Mouse (Mus musculus) CD4-positive, CD25-positive, alpha-beta regulatory T cell, adult 4 months (primary cell): Measurements from ENCODE around the gene Cd200r1. TPM values are rescaled to one million over a fixed set of nuclear protein-coding genes. Genes with fewer than 3 reads are reported as not detected.

ENCODE experiments used
- ATAC-seq: one replicate; pipeline ENCODE4 v1.8.0; 2017
- polyA plus RNA-seq, 2 experiments: library from polyadenylated mRNA; unstranded; fragments of 100-300 nt; shearing (Covaris generic); gene quantifications; one replicate each; pipeline ENCODE4 v1.2.1; 2017

Gene Cd200r1
- polyA plus RNA-seq = 10 to 100 TPM; 63.7 to 66.0 TPM

- ATAC-seq = peak; percentile 74
Measured at GRCm38 (mm10) chr16:44765555-44766319, at the start of gene Cd200r1. Cd200r1 (plus strand) TSS chr16:44765736.

- ATAC-seq = peak; percentile 86
Measured at GRCm38 (mm10) chr16:44716305-44717140, 49.0 kb upstream of the Cd200r1 start.

DNA sequence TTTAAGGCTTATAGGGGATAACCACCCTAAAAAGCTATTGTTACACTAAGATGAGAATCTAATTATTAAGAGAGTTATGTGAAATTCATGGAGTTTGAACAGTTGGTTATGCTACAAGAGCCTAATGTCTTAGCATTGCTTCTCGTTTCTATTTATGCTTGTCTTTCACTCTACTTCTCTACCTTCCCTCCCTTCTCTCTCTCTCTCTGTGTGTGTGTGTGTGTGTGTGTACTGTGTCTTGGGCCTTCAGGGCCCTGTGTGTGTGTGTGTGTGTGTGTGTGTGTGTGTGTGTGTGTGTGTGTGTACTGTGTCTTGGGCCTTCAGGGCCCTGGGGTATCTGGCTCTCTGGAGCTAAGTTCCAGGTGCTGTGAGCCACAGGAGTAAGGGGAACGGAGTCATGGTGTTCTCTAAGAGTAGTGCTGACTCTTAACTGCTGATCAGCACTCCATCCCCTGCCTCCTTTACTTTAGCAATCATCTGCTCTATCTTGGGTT lies 48.3 kb upstream of the Cd200r1 start:
- no peak for ATAC-seq

GRCm38 (mm10) chr16:44717838-44718237 lies 47.7 kb upstream of the Cd200r1 start:
- ATAC-seq = no peak

GRCm38 (mm10) chr16:44719349-44719748 lies 46.2 kb upstream of the Cd200r1 start:
- no peak for ATAC-seq

GRCm38 (mm10) chr16:44720518-44720917 lies 45.0 kb upstream of the Cd200r1 start:
- ATAC-seq = no peak

DNA sequence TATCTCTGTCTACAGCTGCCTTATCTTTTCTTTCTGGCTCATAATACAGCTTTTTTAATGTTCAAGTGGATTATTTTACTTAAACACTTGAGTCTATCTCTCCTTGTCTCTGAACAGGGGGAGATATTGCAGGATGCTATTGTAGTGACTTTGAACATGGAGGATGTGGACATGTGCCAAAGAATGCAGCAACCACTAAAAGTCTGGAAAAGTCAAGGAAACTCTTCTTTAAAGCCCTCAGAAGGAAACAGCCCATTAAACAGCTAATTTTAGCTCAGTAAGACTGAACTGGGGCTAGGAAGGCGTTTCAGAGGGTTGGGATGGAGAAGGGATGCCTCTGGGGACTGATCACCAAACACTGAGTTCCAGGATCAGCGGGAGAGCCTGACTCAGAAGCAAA lies 42.9 kb upstream of the Cd200r1 start:
- ATAC-seq = no peak

DNA sequence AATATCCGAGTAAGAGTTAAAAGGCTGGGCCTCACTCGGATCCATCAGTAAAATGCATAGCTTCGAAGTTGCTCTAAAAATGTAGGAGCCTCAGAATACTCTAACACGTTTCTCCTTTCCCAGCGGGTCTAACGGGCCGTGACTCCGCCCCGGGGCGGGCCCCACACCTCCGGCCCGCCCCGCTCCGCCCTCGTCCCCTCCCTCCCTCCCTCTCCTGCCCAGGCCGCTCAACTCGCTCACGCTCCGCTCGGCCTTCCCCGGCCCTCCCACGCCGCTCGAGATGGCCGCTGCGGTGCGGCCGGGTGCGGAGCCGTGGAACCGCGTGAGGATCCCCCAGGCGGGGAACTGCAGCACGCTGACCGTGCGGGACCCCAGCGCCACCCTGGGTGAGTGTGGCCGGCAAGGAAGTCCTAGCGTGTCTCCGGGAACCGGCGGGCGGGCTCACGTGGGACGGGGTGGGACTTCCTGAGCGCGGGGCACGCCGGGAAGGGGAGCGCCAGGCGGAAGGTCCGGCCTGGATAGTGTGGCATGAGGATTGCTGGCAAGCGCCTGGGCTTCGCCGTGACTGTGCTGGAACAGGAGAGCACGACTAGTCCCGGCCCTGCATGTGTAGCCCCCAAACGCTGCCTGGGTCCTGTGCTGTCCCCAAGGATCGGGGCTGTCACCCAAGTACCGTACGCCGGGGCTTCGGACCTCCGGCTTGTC lies 41.3 kb upstream of the Cd200r1 start, which contains the start of gene Nepro:
TSS of gene Nepro (plus strand) at position 219 of the 705 bp plus-strand sequence.
- peak; percentile 77 for ATAC-seq

DNA sequence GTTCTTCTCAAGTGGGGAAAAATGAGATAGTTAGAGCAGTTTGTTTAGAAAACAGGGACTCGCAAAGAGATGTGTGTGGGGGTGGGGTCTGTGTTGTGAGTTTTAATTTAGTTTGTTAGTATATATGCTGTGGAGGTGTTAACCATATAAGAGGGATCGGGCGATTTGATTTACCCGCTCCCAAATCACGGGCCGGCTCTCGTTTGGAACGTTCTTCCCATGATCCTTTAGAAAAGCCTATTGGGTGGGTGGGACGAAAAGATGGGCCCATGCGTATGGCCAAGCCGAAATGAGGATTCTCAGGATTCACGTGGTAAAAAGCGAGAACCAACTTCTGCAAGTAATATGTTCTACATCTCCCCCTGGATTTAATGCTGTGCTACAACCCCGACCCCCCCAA lies 40.7 kb upstream of the Cd200r1 start:
- peak; percentile 10 for ATAC-seq

- peak; percentile 68 for ATAC-seq
Measured at GRCm38 (mm10) chr16:44725286-44726223, 40.0 kb upstream of the Cd200r1 start.

GRCm38 (mm10) chr16:44727525-44727924 lies 38.0 kb upstream of the Cd200r1 start:
- ATAC-seq = no peak

GRCm38 (mm10) chr16:44734059-44734458 lies 31.5 kb upstream of the Cd200r1 start:
- peak; percentile 76 for ATAC-seq

GRCm38 (mm10) chr16:44735676-44736075 lies 29.9 kb upstream of the Cd200r1 start:
- peak; percentile 85 for ATAC-seq

GRCm38 (mm10) chr16:44736118-44736517 lies 29.4 kb upstream of the Cd200r1 start:
- ATAC-seq = peak; percentile 19

DNA sequence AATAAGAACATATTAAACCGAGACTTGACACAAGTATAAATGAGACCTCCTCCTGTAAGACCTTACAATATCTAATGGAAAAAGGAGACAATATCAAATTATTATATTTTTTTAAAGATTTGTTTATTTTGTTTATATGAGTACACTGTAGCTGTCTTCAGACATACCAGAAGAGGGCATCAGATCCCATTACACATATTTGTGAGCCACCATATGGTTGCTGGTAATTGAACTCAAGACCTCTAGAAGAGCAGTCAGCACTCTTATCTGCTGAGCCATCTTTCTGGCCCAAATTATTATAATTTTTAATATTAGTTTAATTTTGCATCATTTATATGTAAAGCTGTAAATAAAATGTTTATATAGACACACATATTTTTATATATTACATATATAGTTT lies 22.8 kb upstream of the Cd200r1 start:
- no peak for ATAC-seq

DNA sequence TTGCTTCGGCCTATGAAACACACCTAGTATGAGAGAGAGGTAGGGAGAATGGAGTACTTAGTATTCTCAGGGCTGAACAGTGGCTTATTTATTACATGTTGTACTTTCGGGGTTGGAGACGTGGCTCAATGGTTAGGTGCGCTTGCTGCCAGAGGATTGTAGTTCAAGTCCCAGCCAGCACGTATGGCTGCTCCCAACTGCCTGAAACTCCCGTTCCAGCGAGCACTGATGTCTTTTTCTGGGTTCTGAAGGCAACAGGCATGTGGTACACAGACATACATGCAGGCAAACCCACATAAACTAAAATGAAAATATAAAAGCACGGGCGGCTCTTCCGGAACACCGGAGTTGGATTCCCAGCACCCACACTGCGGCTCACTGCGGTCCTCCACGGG lies 20.1 kb upstream of the Cd200r1 start:
- no peak for ATAC-seq

DNA sequence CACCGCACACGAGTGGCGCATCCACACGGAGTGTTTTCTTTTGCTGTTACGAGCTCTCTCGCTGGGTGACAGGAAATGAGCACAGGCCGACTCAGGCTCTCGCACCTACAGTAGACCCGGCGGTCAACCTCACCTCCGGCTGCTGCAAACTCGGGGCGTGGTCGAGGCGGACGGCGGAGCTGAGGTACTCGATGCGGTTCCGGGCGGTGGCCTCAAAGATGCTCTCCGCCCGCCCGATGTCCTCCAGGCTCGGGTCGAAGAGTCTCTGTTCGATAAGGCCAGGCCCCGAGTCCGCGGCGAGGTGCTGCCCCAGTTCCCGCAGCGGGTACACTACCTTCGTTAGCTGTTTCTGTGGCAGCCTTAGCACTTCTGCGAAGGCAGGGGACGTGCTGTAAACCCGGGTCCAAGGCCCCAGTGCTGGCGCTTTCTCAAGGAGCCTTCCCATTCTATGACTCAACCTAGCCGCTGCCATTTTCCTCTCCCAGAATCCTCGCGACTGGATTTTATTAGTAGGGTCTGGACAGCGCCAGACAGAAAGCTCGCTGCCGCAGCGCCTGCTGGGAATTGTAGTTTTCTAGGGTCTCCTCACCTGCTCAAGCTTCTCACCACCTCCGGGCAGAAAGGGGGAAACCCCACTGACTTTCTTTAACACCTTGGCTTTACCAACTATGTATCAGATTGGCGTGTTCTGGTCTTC lies 19.5 kb upstream of the Cd200r1 start, which contains the start of gene Gtpbp8:
TSS of gene Gtpbp8 (minus strand) at position 498 of the 697 bp plus-strand sequence.
- ATAC-seq = peak; percentile 80

- no peak for ATAC-seq
Measured at GRCm38 (mm10) chr16:44748007-44748406, 17.5 kb upstream of the Cd200r1 start.

- no peak for ATAC-seq
Measured at GRCm38 (mm10) chr16:44757700-44758099, 7.8 kb upstream of the Cd200r1 start.

GRCm38 (mm10) chr16:44761811-44762210 lies 3.7 kb upstream of the Cd200r1 start:
- ATAC-seq = peak; percentile 38
